Mouse (Mus musculus): ENCODE measurements around the gene Ston2. TPM values are rescaled to one million over a fixed set of nuclear protein-coding genes. Genes with fewer than 3 reads are reported as not detected.
A peak's percentile ranks its signal among the peaks of the same experiment; 100 is the strongest.
"Not testable (repeated sequence)": the region's sequence is repeated elsewhere in the genome, so short reads cannot be mapped to it uniquely, and the experiment has no call there.

The Ston2 gene
- total RNA-seq, 4 experiments from 2014 or later = 5.7 to 12.5 (median 10.1) TPM

- DNase-seq (ENCODE audit: low spot score) = no peak
Observed at GRCm38 (mm10) chr12:91791822-91792221, 3.6 kb upstream of the Ston2 start.

DNA sequence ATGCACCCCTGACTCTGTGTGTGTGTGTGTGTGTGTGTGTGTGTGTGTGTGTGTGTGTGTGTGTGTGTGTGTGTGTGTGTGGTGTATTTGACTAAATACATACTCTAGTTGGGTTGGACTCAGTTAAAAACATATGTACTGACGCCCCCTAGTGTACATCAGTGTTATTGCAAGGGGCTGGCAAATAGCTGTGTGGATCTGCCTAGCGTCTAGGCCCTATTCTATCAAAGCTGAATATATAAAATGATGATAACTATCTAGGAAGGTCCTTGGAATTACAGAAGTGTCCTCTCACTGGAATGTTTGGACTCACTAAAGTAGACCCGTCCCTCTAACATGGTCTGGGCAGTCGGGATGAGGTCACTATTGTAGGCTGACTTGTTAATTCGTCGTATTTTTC is 1.6 kb upstream of the Ston2 start:
- DNase-seq (ENCODE audit: low spot score) = peak; percentile 65

- DNase-seq (ENCODE audit: low spot score) = not testable (repeated sequence)
Observed at GRCm38 (mm10) chr12:91788446-91788845, 259 bp upstream of the Ston2 start.

DNA sequence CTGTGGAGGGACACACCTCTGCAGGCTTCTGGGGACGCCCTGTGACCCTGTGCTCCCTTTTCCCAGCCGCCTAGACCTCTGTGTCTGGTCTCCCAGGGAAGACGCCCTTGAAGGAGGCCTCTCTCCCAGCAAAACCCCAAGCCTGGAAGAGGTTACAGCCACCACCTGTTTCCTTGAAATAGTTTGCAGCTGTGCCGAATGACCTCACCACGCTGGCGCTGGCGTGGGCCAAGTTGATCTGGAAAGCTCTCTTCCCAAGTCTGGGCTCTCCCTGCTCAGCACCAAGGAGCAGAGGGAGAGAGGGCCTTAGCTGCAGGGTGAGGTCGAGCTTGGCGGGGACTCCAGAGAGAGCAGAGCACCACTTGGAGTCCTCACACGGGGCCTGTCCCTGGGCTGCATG is 1.8 kb downstream of the Ston2 start:
- peak; percentile 86 for DNase-seq (ENCODE audit: low spot score)

DNA sequence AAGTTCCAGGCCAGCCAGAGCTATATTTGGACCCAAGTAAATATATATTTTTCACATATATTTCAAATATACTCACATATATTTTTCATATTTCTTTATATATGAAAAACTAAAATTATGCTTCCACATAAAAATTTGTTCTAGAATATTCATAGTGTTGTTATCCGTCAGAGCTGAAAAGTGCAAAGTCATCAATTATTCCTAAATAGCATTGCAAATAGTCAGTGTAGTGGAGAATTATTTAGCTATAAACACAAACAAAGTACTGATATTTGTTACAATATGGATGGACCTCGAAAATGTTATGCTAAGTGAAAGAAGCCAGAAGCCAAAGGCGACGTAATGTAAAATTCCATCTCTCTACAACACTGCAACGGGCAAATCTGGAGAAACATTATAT is 6.8 kb downstream of the Ston2 start:
- DNase-seq (ENCODE audit: low spot score) = no peak

DNA sequence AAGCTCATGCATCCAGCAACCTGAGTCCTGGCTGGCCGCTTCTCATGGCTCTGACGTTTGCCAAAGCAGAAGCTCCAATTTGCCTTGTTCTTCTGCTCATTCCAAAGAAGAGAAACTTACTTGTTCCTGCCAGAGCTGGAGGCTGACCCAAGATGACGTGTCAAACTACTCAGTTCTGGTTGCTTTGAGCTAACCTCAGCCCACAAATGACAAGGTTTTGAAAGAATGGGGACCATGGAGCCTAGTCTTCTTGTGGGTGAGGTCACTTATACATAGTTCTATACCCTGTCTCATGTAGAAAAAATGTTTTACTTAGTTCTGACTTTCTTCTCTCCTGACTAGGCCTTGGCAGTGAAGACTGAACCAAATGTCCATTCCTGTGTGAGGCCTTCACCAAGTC is 7.7 kb downstream of the Ston2 start:
- no peak for DNase-seq (ENCODE audit: low spot score)

- peak; percentile 73 for DNase-seq (ENCODE audit: low spot score)
Observed at GRCm38 (mm10) chr12:91779004-91779365, 9.2 kb downstream of the Ston2 start.

GRCm38 (mm10) chr12:91778211-91779003 is 9.8 kb downstream of the Ston2 start:
- DNase-seq (ENCODE audit: low spot score) = no peak

GRCm38 (mm10) chr12:91776342-91776741 is 11.8 kb downstream of the Ston2 start:
- no peak for DNase-seq (ENCODE audit: low spot score)

- DNase-seq (ENCODE audit: low spot score) = peak; percentile 54
Observed at GRCm38 (mm10) chr12:91774811-91775284, 13.3 kb downstream of the Ston2 start.

- no peak for DNase-seq (ENCODE audit: low spot score)
Observed at GRCm38 (mm10) chr12:91768871-91769270, 19.3 kb downstream of the Ston2 start.

GRCm38 (mm10) chr12:91768176-91768575 is 20.0 kb downstream of the Ston2 start:
- DNase-seq (ENCODE audit: low spot score) = no peak

DNA sequence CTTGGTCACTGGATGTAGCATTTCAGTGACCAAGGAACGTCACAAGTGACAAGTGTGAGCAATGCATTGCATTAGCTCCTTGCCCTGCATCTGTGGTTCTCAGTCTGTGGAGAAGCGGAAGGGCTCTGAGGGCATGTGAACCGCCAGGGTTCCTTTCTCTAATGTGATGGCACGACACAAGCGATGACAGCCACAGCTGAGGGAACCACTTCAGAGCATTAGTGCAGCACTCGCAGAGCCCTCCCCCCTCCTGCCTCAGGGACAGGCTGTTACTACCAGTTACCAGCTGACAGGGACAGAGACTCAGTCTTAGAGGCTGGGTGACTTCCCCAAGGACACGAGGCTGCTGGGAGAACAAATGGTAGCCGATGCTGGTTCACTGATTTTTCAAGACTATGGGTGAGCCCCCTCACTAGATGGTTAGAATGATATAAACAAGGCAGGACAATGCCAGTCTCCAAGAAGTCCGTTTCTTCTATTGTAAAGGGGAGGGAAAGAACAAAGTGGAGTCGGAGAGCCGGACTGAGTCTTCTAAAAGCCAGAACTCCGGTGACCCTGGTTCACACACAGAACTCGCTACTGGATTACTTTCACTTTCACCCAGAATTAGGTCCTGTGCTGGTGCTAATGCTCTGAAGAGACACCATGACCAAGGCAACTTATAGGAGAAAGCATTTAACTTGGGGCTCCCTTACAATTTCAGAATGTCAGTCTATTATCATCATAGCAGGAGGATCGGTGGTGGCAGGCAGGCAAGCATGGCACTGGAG is 21.7 kb downstream of the Ston2 start:
- peak; percentile 68 for DNase-seq (ENCODE audit: low spot score)

DNA sequence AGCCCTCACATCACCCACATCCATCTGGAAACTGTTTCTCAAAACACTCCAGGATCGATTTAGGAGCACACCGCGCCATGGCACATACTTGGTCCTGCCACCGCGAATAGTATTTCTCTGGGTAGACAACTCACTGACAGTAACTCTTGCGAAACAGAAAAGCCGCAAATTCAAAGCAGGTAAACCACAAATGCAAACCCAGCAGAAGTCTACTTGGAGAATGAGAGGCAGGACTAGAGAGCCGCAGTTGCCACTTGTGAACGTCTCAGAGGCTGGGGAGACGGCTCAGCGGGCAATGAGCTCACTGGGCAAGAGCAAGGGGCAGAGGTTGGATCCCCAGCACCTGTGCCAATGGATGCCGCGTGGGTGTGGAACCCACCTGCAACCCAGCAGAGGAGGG is 22.7 kb downstream of the Ston2 start:
- DNase-seq (ENCODE audit: low spot score) = no peak

GRCm38 (mm10) chr12:91765054-91765453 is 23.1 kb downstream of the Ston2 start:
- DNase-seq (ENCODE audit: low spot score) = no peak

DNA sequence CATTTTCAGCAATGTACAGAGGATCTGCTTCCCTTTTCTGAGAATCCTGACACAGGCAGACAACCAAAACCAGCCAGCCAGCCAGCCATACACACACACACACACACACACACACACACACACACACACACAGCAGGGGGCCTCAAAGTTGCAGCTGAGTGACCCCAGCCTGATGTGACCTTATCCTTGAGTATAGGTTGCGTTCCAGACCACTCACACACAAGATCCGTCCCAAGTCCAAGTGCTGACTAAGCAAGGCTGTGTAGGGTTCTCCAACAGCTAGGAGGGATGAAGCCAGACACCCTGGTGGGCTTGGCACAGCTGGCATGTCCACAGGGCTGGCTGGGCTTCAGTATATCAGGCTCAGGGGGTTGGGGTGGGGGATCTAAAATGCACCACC is 23.7 kb downstream of the Ston2 start:
- no peak for DNase-seq (ENCODE audit: low spot score)

DNA sequence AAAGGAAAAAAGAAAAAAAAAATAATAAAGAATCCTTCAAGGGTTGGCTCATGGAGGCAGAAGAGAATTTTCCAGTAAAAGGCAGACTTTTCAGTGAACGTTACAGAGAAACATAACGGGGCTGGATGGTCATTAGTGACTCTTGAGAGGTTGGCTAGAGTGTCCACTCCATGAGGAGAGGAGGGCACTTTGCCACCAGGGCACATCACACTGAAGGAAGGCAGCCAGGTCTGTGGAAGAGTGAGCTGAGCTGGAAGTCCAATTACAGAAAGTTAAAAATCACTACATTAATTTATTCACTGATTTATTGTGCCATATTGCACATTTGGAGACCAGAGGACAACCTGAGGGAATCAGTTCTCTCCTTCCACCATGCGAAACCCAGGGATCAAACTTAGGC is 28.4 kb downstream of the Ston2 start:
- no peak for DNase-seq (ENCODE audit: low spot score)

DNA sequence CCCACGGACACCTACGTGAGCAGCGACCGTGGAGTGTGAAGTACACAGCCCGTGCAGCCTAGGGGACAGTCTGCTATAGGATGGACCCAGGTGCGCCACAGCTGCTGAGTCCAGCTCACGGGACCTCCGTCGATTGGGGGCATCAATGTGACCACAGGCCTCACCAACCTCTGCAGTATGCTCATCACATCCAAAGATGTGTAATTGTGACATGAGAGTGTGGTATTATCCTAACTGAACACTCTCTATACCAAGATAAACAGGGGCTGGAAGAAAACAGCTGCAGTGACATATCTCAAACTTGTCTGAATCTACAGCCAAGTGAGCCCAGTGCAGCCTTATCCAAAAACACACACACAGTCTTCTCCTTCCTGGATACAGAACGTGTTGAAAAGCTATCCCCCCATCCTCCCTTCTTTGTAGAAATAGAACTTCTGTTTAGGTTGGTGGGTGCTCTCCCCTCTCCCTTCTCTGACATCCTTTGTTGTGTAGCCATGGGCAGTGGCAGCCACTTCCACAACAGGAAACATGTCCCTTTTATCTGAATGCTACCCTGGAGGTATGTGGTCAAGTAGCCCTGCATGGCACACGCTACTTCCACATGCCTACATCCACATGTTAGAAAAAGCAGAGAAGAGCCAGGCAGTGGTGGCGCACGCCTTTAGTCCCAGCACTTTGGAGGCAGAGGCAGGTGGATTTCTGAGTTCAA is 30.2 kb downstream of the Ston2 start:
- no peak for DNase-seq (ENCODE audit: low spot score)

DNA sequence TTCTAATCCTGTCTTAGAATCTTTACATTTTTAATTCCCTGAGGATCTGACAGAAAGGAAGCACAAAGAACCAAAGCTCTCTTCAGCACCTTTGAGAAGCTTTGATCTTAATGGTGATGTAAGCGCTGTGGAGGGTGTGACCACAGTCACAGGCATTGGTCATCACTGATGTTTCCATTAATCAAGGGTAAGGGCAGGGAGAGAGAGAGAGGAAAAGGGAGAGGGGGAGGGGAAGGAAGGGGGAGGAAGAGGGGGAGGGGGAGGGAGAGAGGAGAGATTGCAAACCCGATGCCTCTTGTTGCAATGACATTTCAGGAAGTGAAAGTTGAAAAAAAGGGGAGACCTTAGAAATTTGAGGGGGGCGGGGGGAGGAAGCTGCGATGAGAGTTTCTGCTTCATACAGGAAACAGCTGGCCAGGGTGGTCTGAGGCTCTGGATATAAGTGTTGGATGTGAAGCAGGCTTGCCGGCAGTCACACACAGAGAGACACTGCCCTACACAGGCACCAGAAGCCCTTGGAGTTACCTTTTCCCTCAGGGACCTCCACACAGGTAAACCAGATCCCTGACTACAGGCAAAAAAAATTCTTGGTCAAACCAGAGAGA is 31.5 kb downstream of the Ston2 start:
- no peak for DNase-seq (ENCODE audit: low spot score)

DNA sequence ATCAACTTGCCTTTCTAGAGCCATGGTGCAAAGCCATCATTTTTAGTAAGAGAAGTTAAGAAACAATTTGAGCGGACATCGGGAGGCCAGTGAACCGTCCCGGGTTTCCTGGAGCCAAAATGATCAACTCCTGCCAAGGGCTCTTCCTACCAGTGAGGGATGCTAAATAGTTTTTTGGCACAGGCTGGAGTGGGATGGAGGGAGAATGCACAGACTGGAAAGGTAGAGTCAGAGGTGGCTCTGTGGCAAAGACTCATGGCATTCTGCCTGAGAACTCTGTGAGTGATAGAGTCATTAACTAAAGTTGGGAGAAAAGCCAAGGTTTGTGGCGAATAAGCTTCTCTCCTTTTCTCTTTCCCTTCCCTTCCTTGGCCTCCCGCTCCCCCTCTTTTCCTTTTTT is 33.6 kb downstream of the Ston2 start:
- DNase-seq (ENCODE audit: low spot score) = no peak

- no peak for DNase-seq (ENCODE audit: low spot score)
Observed at GRCm38 (mm10) chr12:91752711-91753110, 35.5 kb downstream of the Ston2 start.

Data from heart, adult 8-10 months (tissue).